16 mouse cellular contexts compared by ENCODE assay signal in genomic region chr15:5740658-5741057, GRCm38 (mm10).
A peak's percentile ranks its signal among the peaks of the same experiment; 100 is the strongest.
DNase-seq lines count a peak whose midpoint lies in the region; ATAC-seq and TF ChIP-seq lines count a peak whose summit lies in the region.
"Had no signal": no experiment of that assay in that cellular context is flagged by ENCODE, and none has a peak within 500 bp of the region (broad histone marks: within the 10 kb centered on the region; RNA-seq: fewer than 3 reads in every experiment).

No protein-coding gene starts in this region.

- no peak for TF ChIP-seq CTCF in layer of hippocampus, adult 2 months (conservative IDR thresholded peaks at IDR 0.05)

- no peak overlapping the region for H3K4me3 ChIP-seq in forebrain, embryonic 14.5 days (ENCODE audit: low read depth, low read length)
- no peak overlapping the region for H3K4me3 ChIP-seq in forebrain, embryonic 11.5 days (ENCODE audit: low read depth, low read length)
- no peak overlapping the region for H3K4me3 ChIP-seq in intestine, embryonic 15.5 days (replicated peaks)
- H3K4me3 ChIP-seq in layer of hippocampus, adult 2 months = no peak overlapping the region
- H3K4me3 ChIP-seq: erythroblast, embryonic 14.5 days; heart, embryonic 13.5 days had no signal

- H3K27me3 ChIP-seq in forebrain, embryonic 14.5 days (replicated peaks; ENCODE audit: control insufficient read depth, insufficient read depth, low read length) = no peaks in the 10 kb centered on the region
- H3K27me3 ChIP-seq in forebrain, embryonic 11.5 days (ENCODE audit: control insufficient read depth, insufficient read depth, low read length) = no peaks in the 10 kb centered on the region
- no peaks in the 10 kb centered on the region for H3K27me3 ChIP-seq in intestine, embryonic 15.5 days (replicated peaks)
- H3K27me3 ChIP-seq: heart, embryonic 13.5 days had no signal

- ATAC-seq in forebrain, embryonic 14.5 days = no peak
- no peak for ATAC-seq in forebrain, embryonic 11.5 days (replicated peaks; ENCODE audit: low FRiP score)
- peak; percentile 96 for ATAC-seq in CD4-positive, CD25-positive, alpha-beta regulatory T cell, adult 4 months
- peak; percentile 59 for ATAC-seq in intestine, embryonic 15.5 days

- H3K4me1 ChIP-seq in forebrain, embryonic 14.5 days (ENCODE audit: control insufficient read depth, insufficient read depth, low read length) = no peaks in the 10 kb centered on the region
- no peaks in the 10 kb centered on the region for H3K4me1 ChIP-seq in forebrain, embryonic 11.5 days (replicated peaks; ENCODE audit: control insufficient read depth, insufficient read depth, low read length)
- no peaks in the 10 kb centered on the region for H3K4me1 ChIP-seq in intestine, embryonic 15.5 days (replicated peaks)

- no peaks in the 10 kb centered on the region for H3K9me3 ChIP-seq in forebrain, embryonic 14.5 days (replicated peaks; ENCODE audit: control insufficient read depth, low read length)
- no peaks in the 10 kb centered on the region for H3K9me3 ChIP-seq in forebrain, embryonic 11.5 days (ENCODE audit: control insufficient read depth, low read length)
- H3K9me3 ChIP-seq in intestine, embryonic 15.5 days = no peaks in the 10 kb centered on the region
- H3K9me3 ChIP-seq: heart, embryonic 13.5 days had no signal

- WGBS in forebrain, embryonic 14.5 days = 45% methylated on average over 1 of the region's 1 CpGs
- WGBS in forebrain, embryonic 11.5 days = 52% methylated on average over 1 of the region's 1 CpGs
- 8% methylated on average over 1 of the region's 1 CpGs for WGBS in intestine, embryonic 15.5 days

- no peak overlapping the region for H3K27ac ChIP-seq in forebrain, embryonic 14.5 days (ENCODE audit: low read depth, low read length)
- H3K27ac ChIP-seq in forebrain, embryonic 11.5 days (ENCODE audit: low read depth, low read length) = no peak overlapping the region
- H3K27ac ChIP-seq in intestine, embryonic 15.5 days = no peak overlapping the region
- no peak overlapping the region for H3K27ac ChIP-seq in layer of hippocampus, adult 2 months
- H3K27ac ChIP-seq: heart, embryonic 13.5 days; kidney, postnatal 0 days had no signal

- H3K9ac ChIP-seq in forebrain, embryonic 14.5 days (ENCODE audit: low read length) = no peak overlapping the region
- H3K9ac ChIP-seq in forebrain, embryonic 11.5 days (ENCODE audit: low read length) = no peak overlapping the region
- no peak overlapping the region for H3K9ac ChIP-seq in intestine, embryonic 15.5 days
- H3K9ac ChIP-seq: heart, embryonic 13.5 days had no signal

- no peak overlapping the region for H3K4me2 ChIP-seq in forebrain, embryonic 14.5 days (ENCODE audit: low read length)
- no peak overlapping the region for H3K4me2 ChIP-seq in forebrain, embryonic 11.5 days (ENCODE audit: low read depth, low read length, severe bottlenecking)
- H3K4me2 ChIP-seq in intestine, embryonic 15.5 days (replicated peaks) = no peak overlapping the region
- H3K4me2 ChIP-seq: heart, embryonic 13.5 days; liver, embryonic 11.5 days had no signal

- DNase-seq in forebrain, embryonic 14.5 days (ENCODE audit: low spot score) = peak; percentile 8
- DNase-seq in forebrain, embryonic 11.5 days (ENCODE audit: low spot score) = no peak
- DNase-seq in lung, postnatal 25 days (ENCODE audit: low spot score) = peak; percentile 6
- no peak for DNase-seq in lung, adult 18-20 months
- DNase-seq in cerebellum, postnatal 10 days = no peak
- no peak for DNase-seq in layer of hippocampus, adult 2 months (ENCODE audit: low spot score in 2 of 2)
- DNase-seq: adrenal gland, adult 2 months; cerebellum, adult 18-20 months; layer of hippocampus, adult 9-11 months; thymus, adult 18-20 months had no signal

- H3K36me3 ChIP-seq in forebrain, embryonic 14.5 days (ENCODE audit: control insufficient read depth, insufficient read depth, low read length) = no peaks in the 10 kb centered on the region
- H3K36me3 ChIP-seq in forebrain, embryonic 11.5 days (ENCODE audit: control insufficient read depth, insufficient read depth, low read length) = no peaks in the 10 kb centered on the region
- no peaks in the 10 kb centered on the region for H3K36me3 ChIP-seq in intestine, embryonic 15.5 days
- H3K36me3 ChIP-seq: heart, embryonic 13.5 days had no signal

Comparison
In these comparisons a context has a peak if more than half of its experiments do, and no peak if none do; other contexts are left out.
1. DNase-seq: peak in forebrain, embryonic 14.5 days (single experiment) and lung, postnatal 25 days (single experiment); none in forebrain, embryonic 11.5 days (single experiment), lung, adult 18-20 months (0 of 2), cerebellum, postnatal 10 days (0 of 2) and layer of hippocampus, adult 2 months (0 of 2).
2. ATAC-seq: peak in CD4-positive, CD25-positive, alpha-beta regulatory T cell, adult 4 months (single experiment) and intestine, embryonic 15.5 days (single experiment); none in forebrain, embryonic 14.5 days (single experiment) and forebrain, embryonic 11.5 days (single experiment).